Mouse (Mus musculus) cerebellum, adult 9-10 months (tissue): Measurements from ENCODE around the gene Tubd1.

ENCODE experiments used
- DNase-seq: peaks from one replicate; pipeline ENCODE4 v3.0.0; 2022

Gene Tubd1

DNA sequence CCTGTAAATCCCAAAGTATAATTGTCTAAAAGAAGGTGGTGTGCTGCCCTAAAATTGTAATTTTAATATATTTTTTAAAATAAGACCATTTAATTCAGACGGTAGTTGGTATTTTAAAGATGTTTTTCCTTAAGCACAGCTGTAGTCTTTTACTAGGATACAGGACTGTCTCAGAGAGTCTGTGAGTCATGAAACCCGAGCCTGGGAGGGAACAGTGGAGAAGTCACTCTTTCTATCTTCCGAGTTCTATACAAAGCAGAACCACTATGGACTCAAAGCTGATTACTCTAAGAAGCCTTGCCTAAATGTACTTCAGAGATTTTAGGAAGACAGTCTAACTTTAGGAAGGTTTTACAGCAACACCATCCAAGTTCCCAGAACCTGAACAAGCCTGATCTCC is 57.3 kb downstream of the Tubd1 start:
- no peak for DNase-seq

DNA sequence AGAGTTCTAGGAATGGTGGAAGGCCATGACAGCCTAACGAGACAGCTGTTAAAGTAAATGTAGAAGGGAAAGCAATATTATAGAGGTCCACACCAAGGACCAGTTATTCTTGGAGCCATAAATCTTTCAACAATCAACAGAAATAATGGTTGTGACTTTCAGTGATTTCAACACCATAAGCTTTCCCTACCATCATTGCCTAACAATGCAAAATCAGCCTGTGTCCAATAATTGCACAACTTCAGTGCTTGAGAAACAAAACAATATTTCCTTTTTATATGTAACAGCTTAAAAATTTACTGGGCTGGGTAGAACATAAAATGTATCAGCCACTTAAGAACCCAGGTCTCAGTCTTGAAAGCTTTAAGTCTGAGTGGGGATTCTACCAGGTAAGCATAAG is 58.9 kb downstream of the Tubd1 start:
- no peak for DNase-seq

DNA sequence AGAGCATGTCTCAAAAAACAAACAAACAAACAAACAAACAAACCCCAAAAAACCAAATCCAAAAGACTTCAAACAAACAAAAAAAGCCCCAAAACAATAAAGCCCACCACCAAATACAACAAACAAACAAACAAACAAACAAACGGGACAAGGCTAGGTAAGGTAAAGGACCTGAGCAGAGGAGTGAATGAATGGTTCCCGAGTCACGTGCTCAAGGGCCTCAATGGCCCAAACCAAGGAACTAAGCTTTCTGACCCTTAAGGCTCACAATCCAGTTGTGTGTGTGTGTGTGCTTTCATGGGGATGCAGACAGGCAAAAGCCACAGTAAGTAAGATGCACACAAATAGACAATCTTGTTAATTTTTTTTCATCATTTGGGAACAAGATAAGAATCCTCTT is 59.5 kb downstream of the Tubd1 start:
- no peak for DNase-seq

DNA sequence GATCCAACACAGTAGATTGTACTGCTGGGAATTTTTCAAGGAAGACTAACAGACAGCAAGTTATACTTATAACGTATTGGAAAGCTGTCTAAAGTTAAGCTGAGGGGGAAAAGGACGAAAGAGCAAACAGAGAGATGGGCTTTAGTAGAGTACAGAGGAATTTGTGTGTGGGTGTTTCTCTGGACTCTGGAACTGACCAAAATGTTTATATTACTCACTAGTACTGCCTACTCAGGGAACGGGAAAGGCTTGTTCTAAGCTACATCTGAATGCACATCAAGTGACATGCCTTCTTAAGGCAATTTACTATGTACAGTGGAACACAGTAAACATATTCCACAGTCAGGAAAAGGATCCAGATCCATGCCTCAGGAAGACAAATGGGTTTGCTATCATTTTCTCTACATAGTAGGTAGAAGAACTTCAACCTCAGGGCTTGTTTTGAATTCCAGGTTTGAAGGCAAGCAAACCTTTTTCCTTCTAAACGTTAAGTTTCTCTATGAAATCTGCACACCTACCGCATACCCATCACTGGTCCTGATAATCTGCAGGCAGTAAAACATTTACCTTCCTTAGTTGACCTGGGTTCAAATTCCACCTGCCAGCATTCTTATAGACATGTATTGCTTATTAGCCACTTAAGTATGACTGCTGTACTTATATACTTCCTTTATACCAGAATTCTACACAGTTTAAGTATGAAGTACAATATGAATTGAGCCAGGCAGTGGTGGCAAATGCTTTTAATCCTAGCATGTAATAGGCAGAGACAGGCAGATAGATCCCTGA is 60.1 kb downstream of the Tubd1 start:
- DNase-seq = no peak

DNA sequence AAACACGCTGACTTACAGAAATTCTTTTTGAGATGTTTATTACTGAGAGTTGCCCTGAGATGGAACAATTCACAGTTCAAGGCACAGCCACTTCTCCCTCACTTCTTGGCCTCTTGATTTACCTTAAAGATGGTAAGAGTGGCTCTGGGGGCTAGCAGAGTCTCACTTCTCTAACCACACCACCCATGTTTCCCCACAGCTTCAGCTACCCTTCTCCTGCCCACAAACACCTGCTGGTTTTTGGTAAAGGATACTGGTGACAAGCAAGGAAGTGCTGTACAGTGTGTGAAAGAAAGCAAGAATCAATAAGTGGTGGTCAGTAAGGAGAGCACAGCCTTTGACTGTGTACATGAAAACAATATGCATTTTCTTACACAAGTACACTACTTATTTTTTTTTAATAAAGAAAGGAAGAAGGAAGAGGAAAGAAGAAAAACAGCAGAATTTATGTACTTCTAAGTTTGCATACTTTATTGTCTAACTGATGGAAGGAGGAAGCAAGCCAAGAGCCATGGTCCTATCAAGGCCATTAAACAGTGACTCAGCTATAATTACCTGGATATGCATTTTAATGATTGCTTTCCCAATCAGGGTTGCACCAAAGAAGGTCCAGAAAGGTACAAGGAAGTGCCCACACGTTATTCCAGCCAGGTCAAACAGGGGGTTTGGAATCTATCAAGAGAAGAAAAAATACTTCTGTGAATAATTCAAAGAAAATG is 62.0 kb downstream of the Tubd1 start:
- DNase-seq = no peak

DNA sequence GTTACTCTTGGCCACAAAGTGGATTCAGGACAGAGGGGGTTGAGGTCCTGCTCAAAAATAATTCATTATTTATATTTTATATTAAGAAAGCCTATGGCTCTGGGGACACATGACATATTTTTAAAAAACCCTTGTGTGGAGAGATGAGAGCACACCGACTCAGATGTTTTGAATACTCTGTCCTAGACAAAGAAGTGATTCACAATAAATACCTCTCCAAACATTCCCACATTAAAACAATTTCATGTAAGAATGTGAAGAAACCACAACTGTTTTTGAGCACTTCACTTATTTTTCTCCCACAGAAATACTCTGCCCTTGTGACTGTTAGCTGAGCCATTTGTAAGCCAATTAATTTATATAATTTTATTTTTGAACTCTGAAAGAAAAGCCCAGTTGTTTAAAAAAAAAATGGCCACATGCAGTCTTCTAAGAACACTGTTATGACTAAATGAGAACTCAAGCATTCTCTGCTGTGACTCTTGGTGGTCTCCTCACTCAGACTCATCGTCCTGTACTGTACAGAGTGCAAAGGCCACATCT is 63.1 kb downstream of the Tubd1 start:
- DNase-seq = no peak

DNA sequence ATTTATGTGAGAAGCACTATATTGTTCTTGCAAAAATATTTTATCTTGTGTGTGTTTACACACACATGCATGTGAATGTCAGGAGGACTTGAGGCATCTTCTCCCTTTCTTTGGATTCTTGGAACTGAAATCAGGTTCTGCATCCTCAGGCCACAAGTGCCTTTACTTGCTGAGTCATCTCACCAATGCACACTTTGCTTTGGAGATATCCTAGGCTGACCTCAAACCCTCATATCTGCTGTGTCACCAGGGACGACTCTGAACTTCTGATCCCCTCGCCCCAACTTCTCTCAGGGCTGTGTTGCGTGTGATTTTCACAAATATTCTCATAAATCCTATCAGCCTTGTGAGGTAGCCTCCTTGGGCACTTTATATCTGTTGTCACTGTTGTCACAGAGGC is 65.4 kb downstream of the Tubd1 start:
- no peak for DNase-seq

DNA sequence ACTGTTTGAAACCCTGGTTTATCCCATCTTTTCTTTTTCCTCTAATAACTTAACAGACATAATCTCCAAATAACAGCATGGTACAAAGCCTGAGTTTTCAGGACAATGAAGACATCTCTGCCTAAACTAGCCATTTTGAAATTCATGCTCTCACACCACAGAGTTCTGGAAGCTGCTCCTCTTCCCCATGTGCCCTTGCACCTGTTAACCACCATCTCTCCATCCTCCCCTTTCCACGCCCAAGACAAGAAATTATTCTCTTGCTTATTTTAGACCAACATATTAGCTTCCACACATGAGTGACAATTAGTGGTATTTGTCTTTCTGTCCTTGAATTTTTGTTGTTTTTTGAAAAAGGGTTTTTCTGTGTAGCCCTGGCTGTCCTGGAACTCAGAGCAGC is 67.2 kb downstream of the Tubd1 start:
- DNase-seq = no peak

DNA sequence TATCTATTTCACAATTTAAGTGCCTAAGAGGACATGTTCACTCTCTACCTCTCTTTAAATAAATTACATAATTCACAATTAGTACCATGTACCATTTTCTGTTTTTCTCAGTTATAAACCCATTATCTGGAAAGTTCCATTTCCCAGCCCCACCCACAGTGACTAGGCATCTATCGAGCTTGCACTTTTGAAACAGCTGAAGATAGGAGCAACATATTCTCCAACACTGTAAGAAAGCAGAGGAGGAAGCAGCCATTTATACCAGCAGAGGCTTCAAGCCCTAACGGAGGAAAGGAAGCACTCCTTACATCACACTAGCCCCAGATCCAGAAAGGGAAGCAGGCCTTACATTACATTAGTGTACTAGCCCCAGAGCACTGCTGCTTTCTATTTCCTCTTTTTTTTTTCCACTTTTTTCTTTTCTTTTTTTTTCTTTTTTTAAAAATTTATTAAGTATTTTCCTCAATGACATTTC is 69.3 kb downstream of the Tubd1 start:
- no peak for DNase-seq

DNA sequence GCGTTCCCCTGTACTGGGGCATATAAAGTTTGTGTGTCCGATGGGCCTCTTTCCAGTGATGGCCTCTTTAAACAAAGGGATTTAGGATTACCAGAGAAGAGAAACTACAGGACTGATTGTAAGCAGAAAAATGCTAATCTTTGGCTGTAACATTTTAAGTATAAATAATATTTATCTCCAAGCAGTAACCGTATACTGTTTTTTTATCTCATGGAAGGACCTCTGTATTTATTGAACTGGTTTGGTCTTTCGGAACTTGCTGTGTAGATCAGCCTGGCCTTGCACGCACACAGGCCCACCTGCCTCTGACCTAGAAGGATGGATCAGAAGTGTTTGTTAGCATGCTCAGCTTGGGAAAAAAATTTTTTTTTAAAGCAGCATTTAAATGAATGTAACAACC is 69.8 kb downstream of the Tubd1 start:
- no peak for DNase-seq
